Mouse (Mus musculus): ENCODE measurements around the gene Abhd17b. TPM values are rescaled to one million over a fixed set of nuclear protein-coding genes. Genes with fewer than 3 reads are reported as not detected.

Gene Abhd17b
- polyA plus RNA-seq, 1 experiment from 2014 or later: 54.3 TPM

DNA sequence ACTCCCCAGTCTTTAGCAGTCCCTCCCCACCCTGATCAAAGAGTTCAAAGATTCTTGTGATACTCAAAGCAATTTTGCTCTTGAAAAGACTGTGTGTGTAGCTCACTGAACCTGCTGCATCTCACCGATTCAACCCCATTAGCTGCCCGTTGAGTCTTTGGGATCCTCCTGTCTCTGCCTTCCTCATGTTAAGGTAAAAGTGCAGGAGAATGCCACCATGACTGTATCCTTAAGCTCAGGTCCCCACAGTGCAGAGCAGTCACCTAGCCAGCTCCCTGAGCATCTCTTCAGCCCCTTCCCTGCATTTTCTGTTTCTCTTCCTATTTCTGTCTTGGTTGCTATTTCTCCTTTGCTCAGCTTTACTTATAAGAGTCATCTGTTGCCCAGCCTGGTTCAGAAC lies 80.2 kb downstream of the Abhd17b start:
- Histone ChIP-seq H3K9ac (replicated peaks; ENCODE audit: low read length) (no peak overlapping the region), H3K4me1 (ENCODE audit: control insufficient read depth, insufficient read depth, low read length) (no peaks in the 10 kb centered on the region), H3K27ac (replicated peaks; ENCODE audit: low read depth, low read length) (no peak overlapping the region), H3K4me3 (replicated peaks; ENCODE audit: low read depth, low read length) (no peak overlapping the region), H3K4me2 (ENCODE audit: low read length) (no peak overlapping the region), H3K9me3 (ENCODE audit: control insufficient read depth, low read length) (no peaks in the 10 kb centered on the region), H3K36me3 (ENCODE audit: control insufficient read depth, insufficient read depth, low read length) (no peaks in the 10 kb centered on the region), H3K27me3 (ENCODE audit: control insufficient read depth, insufficient read depth, low read length) (no peaks in the 10 kb centered on the region)
- DNase-seq: no peak
- no peak for ATAC-seq (ENCODE audit: low FRiP score, low TSS enrichment)
- 90% methylated on average over 2 of the region's 2 CpGs for WGBS

DNA sequence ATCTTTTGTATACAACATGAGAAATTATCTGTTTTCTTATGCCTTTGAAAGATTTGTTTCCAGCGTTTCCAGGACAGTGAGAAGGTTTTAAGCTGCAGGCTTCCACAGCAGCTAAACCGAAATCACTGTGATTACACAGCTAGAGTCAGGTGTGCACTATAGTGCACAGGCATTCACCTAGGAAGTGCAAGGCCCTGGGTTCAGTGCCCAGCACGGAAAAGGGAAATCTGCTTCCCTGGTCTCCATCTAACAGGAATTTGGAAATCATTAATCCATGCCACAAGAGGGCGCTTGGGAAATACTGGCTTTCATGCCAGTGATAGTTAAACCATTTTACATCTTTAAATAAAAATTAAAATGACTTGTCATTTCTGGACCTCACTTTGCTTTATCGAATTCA lies 81.1 kb downstream of the Abhd17b start:
- no peaks in the 10 kb centered on the region for H3K27me3 ChIP-seq (ENCODE audit: control insufficient read depth, insufficient read depth, low read length)
- no peak for ATAC-seq (ENCODE audit: low FRiP score, low TSS enrichment)
- WGBS: 39% methylated on average over 5 of the region's 5 CpGs
- peak; percentile 86 for DNase-seq
- H3K36me3 ChIP-seq (ENCODE audit: control insufficient read depth, insufficient read depth, low read length): no peaks in the 10 kb centered on the region
- no peak overlapping the region for H3K9ac ChIP-seq (replicated peaks; ENCODE audit: low read length)
- H3K4me2 ChIP-seq (ENCODE audit: low read length): no peak overlapping the region
- no peak overlapping the region for H3K4me3 ChIP-seq (replicated peaks; ENCODE audit: low read depth, low read length)
- H3K4me1 ChIP-seq (ENCODE audit: control insufficient read depth, insufficient read depth, low read length): no peaks in the 10 kb centered on the region
- no peak overlapping the region for H3K27ac ChIP-seq (replicated peaks; ENCODE audit: low read depth, low read length)
- no peaks in the 10 kb centered on the region for H3K9me3 ChIP-seq (ENCODE audit: control insufficient read depth, low read length)

Other genes starting within 250 kb of the Abhd17b start
- gene Gda, start 179.7 kb upstream of the Abhd17b start, polyA plus RNA-seq (2014; fragmentation: Nextera tagmentation; extraction: Ambion mirVana): 0.13 and 0.20 TPM in 2 replicates
- 62.3 and 65.8 TPM in 2 replicates for gene 1110059E24Rik, start 209 bp upstream of the Abhd17b start, polyA plus RNA-seq (2014; fragmentation: Nextera tagmentation; extraction: Ambion mirVana)
- 32.5 and 53.9 TPM in 2 replicates for gene Cemip2, start 125.2 kb downstream of the Abhd17b start, polyA plus RNA-seq (2014; fragmentation: Nextera tagmentation; extraction: Ambion mirVana)

All from midbrain, embryonic 14.5 days (tissue).